Mouse (Mus musculus): ENCODE measurements around the gene Actg1. TPM values are rescaled to one million over a fixed set of nuclear protein-coding genes. Genes with fewer than 3 reads are reported as not detected.

The Actg1 gene
- polyA plus RNA-seq, 1 experiment from 2014 or later = 463 TPM

DNA sequence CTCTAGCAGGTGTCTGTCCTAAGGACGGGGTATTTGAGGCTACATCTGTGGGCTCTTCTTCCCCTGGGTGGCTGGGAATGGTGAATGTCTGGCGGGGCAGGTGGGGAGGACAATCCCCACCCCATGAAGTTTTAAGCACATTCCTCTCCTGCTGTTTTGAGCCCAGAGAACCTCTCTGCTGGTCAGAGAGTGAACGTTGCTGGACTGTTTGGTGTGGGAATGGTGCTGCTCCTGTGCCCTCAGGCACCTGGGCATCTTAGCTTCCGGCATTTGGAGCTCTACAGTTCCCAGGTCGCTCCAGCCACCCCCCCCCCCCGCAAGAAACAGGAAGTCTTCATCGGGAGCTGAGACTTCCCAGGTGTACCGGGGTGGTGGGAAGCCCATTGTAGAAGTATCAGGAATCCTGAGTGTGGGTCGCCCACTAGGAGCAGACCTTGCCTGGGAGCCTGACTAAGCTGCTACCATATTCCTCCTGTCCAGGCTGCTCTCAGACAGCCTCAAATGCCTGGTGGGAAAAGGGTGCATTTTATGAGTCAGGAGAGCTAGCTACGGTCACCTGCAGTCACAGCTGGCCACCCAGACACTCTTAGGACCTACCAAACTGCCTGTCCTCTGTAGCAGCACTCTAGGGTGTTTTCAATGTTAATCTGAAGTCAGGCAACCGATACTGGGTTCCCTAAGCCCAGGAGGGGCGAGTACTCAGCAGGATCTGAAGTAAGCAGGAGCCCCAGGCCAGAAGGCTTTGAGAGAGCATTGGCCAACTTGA, 41.8 kb downstream of the Actg1 start:
- H3K9me3 ChIP-seq (ENCODE audit: low read length) = no peaks in the 10 kb centered on the region
- H3K4me3 ChIP-seq (ENCODE audit: low read depth, low read length) = no peak overlapping the region
- H3K4me2 ChIP-seq (ENCODE audit: low read depth, low read length) = no peak overlapping the region
- ATAC-seq = no peak
- 57% methylated on average over 12 of the region's 12 CpGs for WGBS (ENCODE audit: insufficient replicate concordance)
- no peak overlapping the region for H3K27ac ChIP-seq (ENCODE audit: low read depth)
- H3K36me3 ChIP-seq (replicated peaks; ENCODE audit: insufficient read depth, low read length) = no peaks in the 10 kb centered on the region
- peaks cover 12% of the 10 kb centered on the region for H3K27me3 ChIP-seq (ENCODE audit: insufficient read depth, low read length)
- no peak for DNase-seq
- peaks cover 44% of the 10 kb centered on the region for H3K4me1 ChIP-seq (ENCODE audit: insufficient read depth)
- TF ChIP-seq CTCF (IDR thresholded peaks at IDR 0.05; ENCODE audit: low read depth) (no peak), EP300 (IDR thresholded peaks at IDR 0.05; ENCODE audit: low read depth) (no peak)
- no peak overlapping the region for H3K9ac ChIP-seq (replicated peaks)

DNA sequence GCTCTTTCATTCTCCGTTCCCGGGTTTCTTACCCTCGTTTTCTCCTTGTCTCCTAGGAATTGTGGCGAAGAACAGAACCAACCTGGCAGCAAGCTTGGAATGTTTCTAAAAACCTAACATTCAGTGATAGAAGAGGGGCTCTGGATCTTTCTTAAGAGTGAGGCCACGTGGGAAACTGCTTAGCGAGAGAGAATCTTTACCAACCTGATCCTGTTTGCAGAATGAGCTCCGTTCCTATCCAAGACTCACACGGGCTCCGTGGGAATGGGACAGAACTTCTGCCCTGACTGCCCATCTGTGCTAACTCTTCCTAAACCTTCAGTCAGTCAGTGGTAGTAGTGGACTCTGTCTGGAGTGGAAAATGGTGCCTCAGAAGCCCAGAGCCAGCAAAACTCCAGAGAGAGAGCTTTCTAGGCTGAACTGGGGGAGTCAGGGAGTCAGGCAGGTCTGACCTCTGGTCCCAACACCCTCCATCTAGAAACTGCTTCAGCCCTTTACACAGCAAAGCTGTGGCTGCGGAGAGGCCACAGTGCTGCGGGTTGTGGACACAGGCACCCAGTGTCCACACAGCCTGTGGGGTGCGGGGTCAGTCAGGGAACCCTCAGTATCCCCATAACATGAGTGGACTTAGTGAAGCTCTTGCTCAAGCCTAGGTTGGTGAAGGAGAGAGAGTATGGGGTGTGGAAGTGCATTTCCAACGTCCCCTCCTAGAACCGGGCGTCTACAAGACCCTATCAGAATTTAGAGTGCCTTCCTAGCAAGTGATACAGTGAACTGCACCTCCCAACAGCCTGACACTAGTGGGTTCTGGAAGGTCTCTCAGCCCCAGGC, 42.6 kb downstream of the Actg1 start:
- H3K36me3 ChIP-seq (replicated peaks; ENCODE audit: insufficient read depth, low read length) = no peaks in the 10 kb centered on the region
- ATAC-seq (0 out of 2 replicates have a peak, but pooled peaks have one; percentile 7), DNase-seq (no peak)
- H3K4me2 ChIP-seq (ENCODE audit: low read depth, low read length) = peak overlapping the region; percentile 97
- H3K9me3 ChIP-seq (ENCODE audit: low read length) = no peaks in the 10 kb centered on the region
- peaks cover 36% of the 10 kb centered on the region for H3K4me1 ChIP-seq (ENCODE audit: insufficient read depth)
- peaks cover 12% of the 10 kb centered on the region for H3K27me3 ChIP-seq (ENCODE audit: insufficient read depth, low read length)
- peak overlapping the region; percentile 66 for H3K9ac ChIP-seq (replicated peaks)
- 0 out of 2 replicates have a peak overlapping the region, but pooled peaks have one; percentile 32 for H3K27ac ChIP-seq (ENCODE audit: low read depth)
- H3K4me3 ChIP-seq (ENCODE audit: low read depth, low read length) = peak overlapping the region; percentile 61
- no peak for TF ChIP-seq EP300 (IDR thresholded peaks at IDR 0.05; ENCODE audit: low read depth)
- no peak for TF ChIP-seq CTCF (IDR thresholded peaks at IDR 0.05; ENCODE audit: low read depth)
- 21% methylated on average over 15 of the region's 15 CpGs for WGBS (ENCODE audit: insufficient replicate concordance)

DNA sequence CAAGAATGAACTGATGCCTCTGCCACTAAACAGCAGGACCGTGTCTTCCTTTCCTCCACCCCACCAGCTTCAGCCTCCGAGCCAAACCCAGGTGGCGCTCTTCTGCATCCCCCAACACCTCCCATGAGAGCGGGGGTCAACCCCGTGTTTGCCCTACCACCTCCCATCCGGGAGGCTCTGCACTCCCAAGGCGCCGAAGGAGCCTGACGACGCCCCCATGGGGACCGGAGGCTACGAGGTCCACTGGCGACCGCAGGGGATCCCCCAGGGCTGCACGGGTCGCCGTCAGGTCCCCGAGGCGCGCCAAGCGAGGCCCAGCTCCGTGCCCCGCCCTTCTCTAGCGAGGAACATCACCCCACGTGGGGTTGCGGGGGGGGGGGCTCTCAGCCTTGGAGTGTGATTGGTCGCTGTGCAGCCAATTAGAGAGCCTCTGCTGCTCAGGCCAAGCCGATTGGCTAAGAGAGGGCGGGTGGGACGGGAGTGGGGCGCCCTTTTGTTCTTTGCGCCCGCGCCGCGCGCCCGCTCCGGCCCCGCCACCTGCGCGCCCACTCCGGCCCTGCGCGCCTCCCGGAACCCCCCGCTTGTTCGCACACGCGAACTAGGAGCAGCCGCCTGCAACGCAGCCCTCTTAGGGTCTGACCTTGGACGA, 43.3 kb downstream of the Actg1 start:
- DNase-seq (peak; percentile 97), ATAC-seq (peak; percentile 91)
- peaks cover 32% of the 10 kb centered on the region for H3K4me1 ChIP-seq (ENCODE audit: insufficient read depth)
- under 1% methylated on average over 53 of the region's 53 CpGs for WGBS (ENCODE audit: insufficient replicate concordance)
- peak overlapping the region; percentile 32; the same call in 1 of the 2 replicates for H3K27ac ChIP-seq (ENCODE audit: low read depth)
- peak overlapping the region; percentile 61 for H3K4me3 ChIP-seq (ENCODE audit: low read depth, low read length)
- H3K27me3 ChIP-seq (ENCODE audit: insufficient read depth, low read length) = peaks cover 7% of the 10 kb centered on the region
- H3K4me2 ChIP-seq (ENCODE audit: low read depth, low read length) = peak overlapping the region; percentile 97
- no peaks in the 10 kb centered on the region for H3K36me3 ChIP-seq (replicated peaks; ENCODE audit: insufficient read depth, low read length)
- H3K9me3 ChIP-seq (ENCODE audit: low read length) = no peaks in the 10 kb centered on the region
- TF ChIP-seq CTCF (IDR thresholded peaks at IDR 0.05; ENCODE audit: low read depth) (peak; percentile 76), EP300 (IDR thresholded peaks at IDR 0.05; ENCODE audit: low read depth) (no peak)
- peak overlapping the region; percentile 66 for H3K9ac ChIP-seq (replicated peaks)

DNA sequence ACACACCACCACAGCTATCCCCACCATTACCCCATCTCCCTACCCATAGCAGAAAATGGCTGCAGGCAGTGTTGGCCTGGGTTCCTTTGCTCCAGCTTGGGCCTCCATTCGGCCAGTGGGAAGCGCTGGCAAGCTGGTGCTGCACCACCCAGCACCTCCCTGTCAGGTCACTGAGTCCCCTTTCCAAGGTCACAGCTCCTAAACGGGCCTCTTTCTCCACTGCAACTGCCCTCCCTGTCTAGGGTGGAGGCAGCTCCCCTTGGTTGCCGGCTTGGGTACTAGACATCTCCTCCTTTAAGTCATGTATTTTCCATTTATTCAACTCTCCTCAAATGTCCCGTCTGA, 44.0 kb downstream of the Actg1 start:
- no peaks in the 10 kb centered on the region for H3K36me3 ChIP-seq (replicated peaks; ENCODE audit: insufficient read depth, low read length)
- peak overlapping the region; percentile 97 for H3K4me2 ChIP-seq (ENCODE audit: low read depth, low read length)
- ATAC-seq = no peak
- H3K27ac ChIP-seq (ENCODE audit: low read depth) = peak overlapping the region; percentile 30
- peak overlapping the region; percentile 10; the same call in 1 of the 2 replicates for H3K9ac ChIP-seq (replicated peaks)
- no peak for TF ChIP-seq CTCF (IDR thresholded peaks at IDR 0.05; ENCODE audit: low read depth)
- TF ChIP-seq EP300 (IDR thresholded peaks at IDR 0.05; ENCODE audit: low read depth) = no peak
- peaks cover 38% of the 10 kb centered on the region for H3K4me1 ChIP-seq (ENCODE audit: insufficient read depth)
- no peak for DNase-seq
- peaks cover 7% of the 10 kb centered on the region for H3K27me3 ChIP-seq (ENCODE audit: insufficient read depth, low read length)
- H3K4me3 ChIP-seq (ENCODE audit: low read depth, low read length) = no peak overlapping the region
- WGBS (ENCODE audit: insufficient replicate concordance) = 54% methylated on average over 5 of the region's 5 CpGs
- H3K9me3 ChIP-seq (ENCODE audit: low read length) = no peaks in the 10 kb centered on the region

DNA sequence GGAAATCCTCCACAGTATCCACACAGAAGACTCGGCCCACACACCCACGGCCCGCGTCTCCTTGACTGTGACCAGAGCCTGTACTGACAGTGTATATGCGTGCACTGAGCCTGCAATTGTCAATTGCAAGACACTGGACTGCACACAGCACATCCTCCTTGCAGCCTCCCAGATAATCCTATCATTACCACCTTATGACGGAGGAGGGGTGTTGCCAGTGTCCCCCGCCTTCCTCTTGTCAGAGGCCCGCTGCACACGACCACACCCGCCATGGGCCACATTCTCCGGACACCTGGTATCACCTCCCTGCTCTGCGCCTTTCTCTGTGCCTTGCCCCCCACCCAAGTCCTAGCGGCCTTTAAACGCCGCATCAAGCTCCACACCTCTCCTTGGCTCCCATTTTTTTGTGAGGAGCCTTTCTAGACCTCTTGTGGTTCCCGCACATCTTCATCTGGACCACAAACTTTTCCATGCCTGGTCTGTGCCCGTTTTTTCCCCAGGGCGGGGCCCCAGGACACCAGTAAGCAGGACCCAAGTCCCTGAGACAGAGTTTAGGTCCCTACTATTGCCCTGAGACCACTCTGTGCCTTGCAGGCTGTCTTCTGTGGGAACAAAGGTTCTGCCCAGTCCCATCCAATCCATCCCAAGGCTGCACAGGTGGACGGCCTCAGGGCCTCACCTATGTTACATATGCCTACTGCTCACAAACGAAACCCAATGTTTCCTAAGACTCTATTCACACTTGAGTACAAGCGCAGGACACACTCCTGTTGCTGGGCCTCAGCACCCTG, 44.6 kb downstream of the Actg1 start:
- DNase-seq (no peak), ATAC-seq (peak; percentile 10)
- Histone ChIP-seq H3K27me3 (ENCODE audit: insufficient read depth, low read length) (peaks cover 7% of the 10 kb centered on the region), H3K9ac (replicated peaks) (no peak overlapping the region), H3K9me3 (ENCODE audit: low read length) (no peaks in the 10 kb centered on the region), H3K27ac (ENCODE audit: low read depth) (no peak overlapping the region), H3K4me2 (ENCODE audit: low read depth, low read length) (peak overlapping the region; percentile 97), H3K4me3 (ENCODE audit: low read depth, low read length) (no peak overlapping the region), H3K4me1 (ENCODE audit: insufficient read depth) (peaks cover 38% of the 10 kb centered on the region), H3K36me3 (replicated peaks; ENCODE audit: insufficient read depth, low read length) (no peaks in the 10 kb centered on the region)
- 56% methylated on average over 21 of the region's 21 CpGs for whole genome bisulfite sequencing (ENCODE audit: insufficient replicate concordance)
- TF ChIP-seq EP300 (IDR thresholded peaks at IDR 0.05; ENCODE audit: low read depth) = peak; percentile 49
- no peak for TF ChIP-seq CTCF (IDR thresholded peaks at IDR 0.05; ENCODE audit: low read depth)
